Mouse (Mus musculus) bone marrow macrophage, adult 2 months (primary cell): ENCODE data around the gene Nek10.

Experiments used
- CTCF ChIP-seq: IDR thresholded peaks from 2 replicates; pipeline ENCODE4 v1.5.1; 2012; ENCODE audit warnings: low read depth, mild to moderate bottlenecking, low read length, moderate library complexity
- POLR2A ChIP-seq: IDR thresholded peaks from 2 replicates; pipeline ENCODE4 v1.6.1; 2012; ENCODE audit warnings: mild to moderate bottlenecking, low read depth, low read length, borderline replicate concordance

- no peak for TF ChIP-seq CTCF
- TF ChIP-seq POLR2A = no peak
Observed at GRCm38 (mm10) chr14:14945930-14946329, 142.7 kb downstream of the Nek10 start.
